Mouse (Mus musculus) layer of hippocampus, adult 18-20 months (tissue): ENCODE measurements around the gene Pabpn1. TPM values are rescaled to one million over a fixed set of nuclear protein-coding genes. Genes with fewer than 3 reads are reported as not detected.
A peak's percentile ranks its signal among the peaks of the same experiment; 100 is the strongest.
"Not testable (repeated sequence)": the region's sequence is repeated elsewhere in the genome, so short reads cannot be mapped to it uniquely, and the experiment has no call there.

ENCODE experiments used
- DNase-seq, 2 experiments: peaks; one replicate each; pipeline ENCODE4 v3.0.0; 2022; ENCODE audit warnings: low spot score in 2 of 2
- total RNA-seq, 2 experiments: library from RNA; stranded (reverse); gene quantifications; 2 replicates each; pipeline ENCODE4 v1.2.3; 2021

Pabpn1 gene
- total RNA-seq, 2 experiments from 2014 or later = 227 to 252 TPM

DNA sequence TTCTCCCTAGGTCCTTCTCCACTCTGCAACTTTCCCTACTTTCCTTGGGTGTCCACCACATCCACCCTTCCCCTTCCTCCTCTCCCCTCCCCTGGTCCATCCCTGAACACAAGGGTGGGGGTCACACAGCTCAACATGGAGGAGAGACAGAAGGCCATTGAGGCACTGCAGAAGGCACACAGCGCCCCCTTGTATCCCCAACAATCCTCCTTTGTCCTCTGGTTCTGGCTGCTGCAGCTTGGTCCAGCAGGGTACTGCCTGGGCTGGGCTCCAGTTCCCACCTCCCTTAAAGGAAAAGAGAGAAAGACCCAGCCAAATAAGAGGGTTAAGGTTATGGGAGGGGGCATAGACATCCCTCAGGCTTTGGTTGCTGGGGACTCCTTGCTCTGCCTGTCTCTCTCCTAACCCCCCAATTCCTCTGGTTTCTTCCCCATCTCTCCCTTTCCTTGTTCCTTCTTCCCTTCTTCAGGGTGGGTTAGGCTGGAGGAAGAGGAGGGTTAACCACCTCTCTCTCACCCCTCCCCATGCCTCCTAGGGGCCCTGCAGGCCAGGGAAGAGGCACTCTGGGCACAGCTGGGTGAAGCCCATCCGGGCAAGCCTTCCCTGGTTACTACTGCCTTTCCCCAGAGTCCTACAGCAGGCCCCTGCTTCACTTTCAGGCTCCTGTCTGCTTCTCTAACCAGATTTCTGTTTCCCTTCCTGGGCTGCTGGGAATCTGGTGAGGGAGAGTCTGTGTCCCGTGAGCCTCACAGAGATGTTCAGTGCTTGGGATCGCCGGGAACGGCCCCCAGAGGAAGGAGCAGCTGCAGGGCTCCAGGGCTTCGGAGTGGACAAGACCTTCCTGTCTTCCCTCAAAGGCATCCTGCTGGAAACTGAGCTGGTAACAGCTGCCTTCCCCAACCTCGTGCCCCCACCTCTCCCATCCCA, 43.9 kb downstream of the Pabpn1 start, which contains the start of gene Cmtm5:
Cmtm5 (plus strand) TSS at position 358 of the 927 bp plus-strand sequence.
- DNase-seq = peak; percentile 54 to 84

DNA sequence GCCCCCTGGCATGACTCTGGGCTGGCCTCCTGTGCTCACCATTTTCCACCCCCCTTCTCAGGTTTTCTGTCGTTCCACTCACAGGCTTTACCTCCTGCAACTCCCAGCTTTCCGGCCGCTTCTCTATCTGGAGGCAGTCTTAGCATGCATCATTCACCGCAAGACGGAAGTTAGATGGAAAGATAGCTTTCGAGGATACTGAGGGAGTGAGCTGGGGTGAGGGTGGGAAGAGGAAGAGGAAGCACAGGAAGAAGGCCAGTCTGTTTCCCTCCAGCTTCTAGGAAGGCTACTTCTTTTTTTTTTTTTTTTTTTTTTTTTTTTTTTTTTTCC, 44.5 kb downstream of the Pabpn1 start:
- no peak for DNase-seq

DNA sequence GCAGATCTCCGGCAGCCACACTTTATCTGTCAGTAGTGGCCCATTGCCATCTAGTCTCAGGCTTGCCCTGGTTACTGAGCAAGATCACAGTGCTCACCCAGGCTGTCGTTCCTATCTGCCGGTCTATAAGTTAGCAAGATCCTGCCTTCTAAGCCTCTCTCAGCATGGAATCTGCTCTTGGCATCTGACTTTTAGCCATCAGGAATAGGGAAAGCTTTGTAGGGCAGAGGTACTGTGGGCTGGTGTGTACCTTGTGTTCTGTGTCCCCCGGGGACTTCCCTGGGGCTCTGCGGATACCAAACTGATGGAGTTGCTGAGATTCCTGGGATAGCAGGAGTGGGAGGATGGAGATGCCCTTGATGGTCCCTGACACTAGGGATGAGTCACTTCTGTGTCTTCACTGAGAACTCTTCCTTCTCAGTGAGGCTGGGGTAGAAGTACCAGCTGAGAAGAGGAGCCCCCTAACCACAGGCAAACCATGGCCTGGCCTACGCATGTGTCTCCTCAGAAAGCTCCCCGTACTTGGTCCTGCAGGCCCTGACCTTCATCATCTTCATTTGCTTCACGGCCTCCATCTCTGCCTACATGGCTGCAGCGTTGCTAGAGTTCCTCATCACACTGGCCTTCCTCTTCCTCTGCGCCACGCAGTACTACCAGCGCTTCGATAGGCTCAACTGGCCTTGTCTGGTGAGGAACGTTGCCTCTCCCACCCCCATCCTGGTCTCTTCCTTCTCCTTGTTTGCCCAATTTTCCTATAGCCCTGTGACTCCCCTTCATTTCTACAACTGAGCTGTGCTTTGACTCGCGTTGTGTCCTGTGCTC, 45.3 kb downstream of the Pabpn1 start:
- DNase-seq = no peak

DNA sequence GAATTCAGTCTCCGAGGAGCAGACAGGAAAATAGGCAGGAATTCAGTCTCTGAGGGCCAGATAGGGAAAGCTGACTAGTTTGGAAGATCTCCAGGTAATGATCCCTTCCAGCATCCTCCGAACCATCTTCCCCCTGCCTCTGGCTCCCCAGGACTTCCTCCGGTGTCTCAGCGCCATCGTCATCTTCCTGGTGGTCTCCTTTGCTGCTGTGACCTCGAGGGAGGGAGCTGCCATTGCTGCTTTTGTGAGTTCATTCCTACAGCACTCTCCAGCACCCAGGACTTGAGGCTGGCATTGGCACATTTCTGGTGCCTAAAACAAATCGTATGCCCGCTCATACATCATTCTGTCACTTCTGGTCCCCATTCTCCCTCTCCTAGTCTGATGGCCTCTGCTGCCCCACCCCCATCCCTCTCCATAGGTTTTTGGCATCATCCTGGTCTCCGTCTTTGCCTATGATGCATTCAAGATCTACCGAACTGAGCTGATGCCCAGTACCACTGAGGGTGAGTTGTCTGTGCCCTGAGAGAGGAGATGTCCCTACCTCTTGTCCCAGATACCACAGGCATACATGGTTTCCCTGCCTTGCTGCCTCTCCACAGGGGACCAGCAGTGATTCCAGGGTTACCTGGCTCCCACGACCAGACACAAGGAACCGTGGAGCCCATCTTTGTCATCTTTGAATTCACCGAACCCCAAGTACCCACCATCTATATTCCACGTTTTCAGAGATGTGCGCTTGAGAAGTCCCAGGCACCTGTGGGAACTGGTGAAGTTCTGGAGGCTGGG, 46.3 kb downstream of the Pabpn1 start:
- no peak for DNase-seq

DNA sequence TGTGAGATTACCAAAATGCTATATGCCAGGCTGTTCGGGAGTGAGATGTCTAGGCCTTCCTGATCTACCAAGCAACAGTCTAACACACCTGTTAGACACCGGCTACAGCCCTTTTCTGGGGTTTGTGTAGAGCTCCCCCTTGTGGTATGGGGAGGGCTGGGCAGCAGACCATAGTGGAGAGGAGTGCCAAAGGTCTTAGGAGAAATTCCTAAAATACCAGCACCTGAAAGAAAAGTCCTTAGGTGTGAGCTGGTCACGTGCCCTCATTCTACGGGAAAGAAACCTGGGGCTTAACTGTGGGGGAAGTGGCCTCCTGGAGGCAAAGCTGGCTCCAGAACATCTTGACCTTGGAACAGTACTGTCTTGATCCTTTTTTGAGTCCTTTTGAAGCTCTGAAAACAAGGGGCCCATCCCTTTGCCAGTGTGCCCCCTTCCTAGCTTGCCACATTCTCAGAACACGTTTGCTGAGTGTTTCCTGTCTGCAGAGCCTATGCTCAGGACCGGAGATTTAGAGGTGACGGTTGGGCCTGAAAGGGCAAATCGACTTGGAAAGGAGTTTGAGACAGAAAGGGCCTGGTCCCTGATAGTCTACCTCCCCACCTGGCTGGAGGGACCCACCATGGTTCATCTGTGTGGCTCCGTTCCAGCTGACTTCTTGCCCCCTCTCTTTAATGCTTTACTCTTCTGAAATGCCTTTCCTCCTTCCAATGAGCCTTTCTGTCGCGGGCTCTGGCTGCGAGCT, 47.3 kb downstream of the Pabpn1 start:
- DNase-seq = peak; percentile 31 to 56

DNA sequence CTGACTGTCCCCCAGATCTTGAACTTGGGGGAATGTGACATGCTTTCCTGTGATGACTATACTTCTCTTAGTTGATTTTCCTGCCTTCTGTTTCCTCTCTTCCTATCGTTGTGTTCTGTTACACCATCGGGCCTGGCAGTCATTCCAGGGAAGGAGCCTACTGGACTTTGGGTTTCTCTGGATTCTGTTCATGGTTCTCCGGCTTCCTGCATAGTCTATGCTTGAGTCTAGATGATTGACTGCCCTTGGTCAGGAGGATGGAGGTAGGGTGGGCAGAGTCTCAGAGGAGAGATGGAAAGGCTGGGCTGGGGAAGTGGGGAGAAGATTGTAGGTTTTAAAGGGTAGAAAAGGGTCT, 47.9 kb downstream of the Pabpn1 start:
- no peak for DNase-seq

DNA sequence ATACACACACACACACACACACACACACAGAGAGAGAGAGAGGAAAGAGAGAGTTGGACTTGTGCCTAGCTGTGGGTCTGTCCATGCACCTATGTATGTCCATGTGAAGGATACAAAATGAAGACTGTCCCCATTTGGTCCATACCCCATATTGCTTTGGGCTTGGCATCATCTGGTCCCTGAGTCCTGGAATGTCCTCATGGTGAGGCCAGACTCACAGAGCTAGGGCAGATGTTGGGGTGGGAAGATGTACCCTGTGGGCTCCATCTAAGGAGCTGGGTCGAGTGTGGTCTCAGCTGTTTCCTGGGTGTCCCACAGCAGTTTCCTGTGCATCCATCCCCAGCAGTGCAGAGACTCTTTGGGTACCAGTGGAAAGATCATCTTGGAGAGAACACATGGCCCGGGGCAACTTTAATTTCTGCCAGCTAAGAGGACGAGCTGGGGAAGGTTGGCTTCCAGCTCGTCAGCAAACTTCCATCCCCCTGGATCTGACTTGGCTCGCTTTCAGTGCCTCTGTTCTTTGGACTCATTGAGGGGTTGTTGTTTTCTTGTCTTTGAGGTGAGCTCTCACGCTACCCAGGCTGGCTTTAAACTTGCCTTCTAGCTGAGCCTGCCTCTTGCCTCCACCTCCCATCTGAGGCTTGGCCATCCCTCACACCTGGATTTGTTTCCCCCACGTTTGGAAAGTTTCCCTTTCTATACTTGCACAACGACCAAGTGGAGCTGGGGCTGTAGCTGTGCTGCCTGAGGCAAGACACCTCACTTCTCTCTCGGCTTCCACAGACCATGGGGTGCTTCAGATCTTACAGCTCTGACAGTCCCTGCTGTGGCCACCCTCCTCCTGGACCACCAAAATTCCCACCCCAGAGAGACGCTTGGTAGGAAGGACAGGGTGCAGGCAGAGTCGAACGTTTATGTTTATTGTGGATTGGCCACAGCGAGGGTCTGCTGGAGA, 49.0 kb downstream of the Pabpn1 start:
- DNase-seq = no peak

DNA sequence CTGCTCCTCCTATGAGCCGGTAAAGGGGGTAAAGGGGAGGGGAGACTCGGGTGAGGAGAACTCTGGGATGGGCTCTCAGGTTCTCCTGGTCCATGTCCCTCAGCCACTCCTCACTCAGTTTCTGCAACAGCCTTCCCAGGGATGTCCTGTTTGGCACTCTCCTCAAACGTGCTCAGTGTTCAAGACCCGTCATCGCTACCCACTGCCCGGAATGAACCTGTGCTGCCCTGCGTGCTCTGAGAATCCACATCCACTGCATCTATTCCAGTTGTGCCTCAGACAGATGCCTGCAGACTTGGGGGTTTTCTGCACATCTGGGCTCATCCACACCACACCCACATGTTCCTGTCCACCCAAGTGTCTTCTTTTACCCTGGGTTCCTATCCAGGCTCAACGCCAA, 50.2 kb downstream of the Pabpn1 start:
- no peak for DNase-seq

DNA sequence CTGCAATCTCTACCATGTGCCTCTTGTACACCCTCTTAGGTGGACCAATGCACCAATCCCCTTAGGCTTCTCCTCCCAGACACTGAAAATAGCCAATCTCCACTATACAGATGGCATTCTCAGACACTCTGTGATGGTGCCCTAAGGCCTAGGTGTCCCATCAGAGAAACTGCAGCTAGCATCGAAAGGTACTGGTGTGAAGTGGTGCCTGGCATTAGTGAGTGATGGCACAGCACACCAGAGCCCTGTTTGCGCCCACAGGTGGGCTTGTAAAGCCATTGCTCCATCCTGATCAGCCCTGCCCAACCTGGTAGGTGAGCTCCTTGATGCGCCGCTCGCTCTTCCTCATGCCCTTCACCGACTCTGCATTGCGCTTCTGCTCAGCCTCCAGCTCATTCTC, 51.7 kb downstream of the Pabpn1 start:
- no peak for DNase-seq

DNA sequence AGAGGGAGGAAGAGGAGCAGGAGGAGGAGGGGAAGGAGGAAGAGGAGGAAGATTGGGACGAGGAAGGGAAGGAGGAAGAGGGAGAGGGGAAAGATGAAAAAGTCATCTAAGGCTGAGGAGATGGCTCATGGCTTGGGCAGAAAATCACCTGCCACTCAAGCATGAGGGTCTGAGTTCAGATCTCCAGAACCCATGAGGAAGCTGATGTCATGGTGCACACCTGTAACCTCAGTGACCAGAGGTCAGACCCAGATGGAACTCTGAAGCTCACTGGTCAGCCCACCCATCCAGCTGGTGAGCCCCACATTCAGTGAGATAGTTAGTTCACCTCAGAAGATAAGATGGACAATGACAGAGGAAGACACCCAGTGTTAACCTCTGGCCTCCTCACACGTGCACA, 52.6 kb downstream of the Pabpn1 start:
- DNase-seq = no peak

DNA sequence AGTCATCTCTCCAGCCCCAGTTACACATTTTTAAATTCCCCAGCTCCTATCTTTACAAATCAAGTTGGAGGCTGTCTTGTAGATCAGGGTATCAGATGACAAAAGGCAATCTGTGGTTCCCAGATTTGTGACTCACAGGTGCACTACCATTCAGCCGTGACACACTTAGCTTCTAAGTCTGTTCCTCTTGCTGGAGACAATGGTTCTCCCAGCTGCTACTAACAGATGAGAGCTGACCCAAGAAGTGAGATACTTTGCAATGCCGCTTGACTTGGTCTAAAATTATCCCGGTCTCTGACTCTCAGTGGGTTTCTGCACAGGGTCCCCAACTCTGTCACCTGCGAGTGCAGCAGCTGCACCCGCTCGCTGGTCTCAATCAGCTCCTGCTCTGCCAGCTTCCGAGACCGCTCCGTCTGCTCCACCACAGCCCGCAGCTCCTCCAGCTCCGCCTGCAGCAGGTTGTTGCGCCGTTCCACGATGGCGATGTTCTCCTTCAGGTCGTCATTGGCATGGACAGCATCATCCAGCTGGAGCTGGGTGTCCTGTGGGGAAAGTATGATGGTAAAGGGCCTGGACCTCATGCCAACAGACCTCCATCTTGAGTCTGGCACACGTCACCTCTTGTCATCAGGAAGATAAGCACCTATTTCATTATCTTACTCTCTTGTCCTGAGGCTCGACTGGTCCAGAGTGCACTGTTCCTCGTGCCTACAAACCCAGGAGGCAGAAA, 53.8 kb downstream of the Pabpn1 start:
- DNase-seq = no peak

DNA sequence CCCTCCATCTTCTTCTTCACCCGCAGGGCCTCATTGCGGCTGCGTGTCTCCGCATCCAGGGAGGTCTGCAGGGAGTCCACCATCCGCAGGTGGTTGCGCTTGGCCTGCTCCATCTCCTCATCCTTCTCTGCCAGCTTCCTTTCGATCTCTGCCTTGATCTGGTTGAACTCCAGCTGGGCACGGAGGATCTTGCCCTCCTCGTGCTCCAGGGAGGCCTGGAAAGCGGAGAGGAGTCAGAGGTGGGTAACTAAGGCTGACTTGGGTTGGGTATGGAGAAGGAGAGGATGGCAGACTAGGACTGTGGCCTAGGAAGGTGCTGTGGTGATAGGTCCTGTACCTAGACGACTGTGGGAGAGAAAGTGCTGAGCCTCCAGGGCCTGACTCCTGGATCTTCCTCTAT, 54.7 kb downstream of the Pabpn1 start:
- DNase-seq = not testable (repeated sequence)

Other genes starting within 250 kb of the Pabpn1 start
- 10 to 100 TPM; 23.4 to 24.4 TPM for gene 1700123O20Rik, start 206.3 kb upstream of the Pabpn1 start, total RNA-seq
- gene Acin1, start 205.6 kb upstream of the Pabpn1 start, total RNA-seq = 100 to 1,000 TPM; 196 to 207 TPM
- not detected for gene Gm29776, start 193.7 kb upstream of the Pabpn1 start, total RNA-seq
- not detected for gene Cebpe, start 180.3 kb upstream of the Pabpn1 start, total RNA-seq
- 10 to 100 TPM; 52.3 to 53.1 TPM for gene Slc7a8, start 110.6 kb upstream of the Pabpn1 start, total RNA-seq
- gene Rnf212b, start 78.4 kb upstream of the Pabpn1 start, total RNA-seq = not detected
- gene Homez, start 21.5 kb upstream of the Pabpn1 start, total RNA-seq = 10 to 100 TPM; 22.7 to 22.8 TPM
- 10 to 100 TPM; 19.3 to 19.7 TPM for gene Ppp1r3e, start 14.9 kb upstream of the Pabpn1 start, total RNA-seq
- 100 to 1,000 TPM; 121 to 124 TPM for gene Bcl2l2, start 9.1 kb upstream of the Pabpn1 start, total RNA-seq
- gene Gm20521, start 9.1 kb upstream of the Pabpn1 start, total RNA-seq = 1 to 10 TPM in 1 of 2 experiments, under 1 TPM in 1; 0.45 to 7.3 TPM
- gene Slc22a17, start 20.6 kb downstream of the Pabpn1 start, total RNA-seq = 100 to 1,000 TPM; 691 to 697 TPM
- 10 to 100 TPM in 1 of 2 experiments, 1 to 10 TPM in 1; 9.9 to 10.5 TPM for gene Efs, start 33.6 kb downstream of the Pabpn1 start, total RNA-seq
- not detected for gene Il25, start 40.2 kb downstream of the Pabpn1 start, total RNA-seq
- gene Cmtm5, start 43.8 kb downstream of the Pabpn1 start, total RNA-seq = 10 to 100 TPM; 77.1 to 86.1 TPM
- 1 to 10 TPM; 3.7 to 5.0 TPM for gene Myh6, start 74.4 kb downstream of the Pabpn1 start, total RNA-seq
- not detected for gene Gm17428, start 84.4 kb downstream of the Pabpn1 start, total RNA-seq
- gene Myh7, start 102.1 kb downstream of the Pabpn1 start, total RNA-seq = 10 to 100 TPM; 10.1 to 14.4 TPM
- gene Ngdn, start 123.0 kb downstream of the Pabpn1 start, total RNA-seq = 10 to 100 TPM; 30.2 to 32.7 TPM
- gene Zfhx2, start 199.8 kb downstream of the Pabpn1 start, total RNA-seq = 10 to 100 TPM; 52.9 to 58.5 TPM
- gene Thtpa, start 202.3 kb downstream of the Pabpn1 start, total RNA-seq = 10 to 100 TPM; 17.8 to 18.3 TPM
- gene Ap1g2, start 214.1 kb downstream of the Pabpn1 start, total RNA-seq = 10 to 100 TPM; 11.3 to 14.9 TPM
- gene Jph4, start 224.4 kb downstream of the Pabpn1 start, total RNA-seq = 100 to 1,000 TPM; 423 to 433 TPM